Mouse (Mus musculus) 3134 (cell line): Measurements from ENCODE around the gene Shmt1.

ENCODE experiments used
- DNase-seq: peaks from one replicate; pipeline ENCODE4 v3.0.0-alpha.2; 2011; ENCODE audit warnings: low spot score; ENCODE audit not compliant: insufficient read length; ENCODE audit errors: extremely low read depth

Shmt1 gene

GRCm38 (mm10) chr11:60799977-60800376 is 11.5 kb downstream of the Shmt1 start:
- DNase-seq = no peak

GRCm38 (mm10) chr11:60796342-60796741 is 15.2 kb downstream of the Shmt1 start:
- DNase-seq = no peak

- DNase-seq = no peak
These were observed 21.0 kb downstream of the Shmt1 start for GRCm38 (mm10) chr11:60790472-60790871.

GRCm38 (mm10) chr11:60787595-60787994 is 23.9 kb downstream of the Shmt1 start:
- no peak for DNase-seq

DNA sequence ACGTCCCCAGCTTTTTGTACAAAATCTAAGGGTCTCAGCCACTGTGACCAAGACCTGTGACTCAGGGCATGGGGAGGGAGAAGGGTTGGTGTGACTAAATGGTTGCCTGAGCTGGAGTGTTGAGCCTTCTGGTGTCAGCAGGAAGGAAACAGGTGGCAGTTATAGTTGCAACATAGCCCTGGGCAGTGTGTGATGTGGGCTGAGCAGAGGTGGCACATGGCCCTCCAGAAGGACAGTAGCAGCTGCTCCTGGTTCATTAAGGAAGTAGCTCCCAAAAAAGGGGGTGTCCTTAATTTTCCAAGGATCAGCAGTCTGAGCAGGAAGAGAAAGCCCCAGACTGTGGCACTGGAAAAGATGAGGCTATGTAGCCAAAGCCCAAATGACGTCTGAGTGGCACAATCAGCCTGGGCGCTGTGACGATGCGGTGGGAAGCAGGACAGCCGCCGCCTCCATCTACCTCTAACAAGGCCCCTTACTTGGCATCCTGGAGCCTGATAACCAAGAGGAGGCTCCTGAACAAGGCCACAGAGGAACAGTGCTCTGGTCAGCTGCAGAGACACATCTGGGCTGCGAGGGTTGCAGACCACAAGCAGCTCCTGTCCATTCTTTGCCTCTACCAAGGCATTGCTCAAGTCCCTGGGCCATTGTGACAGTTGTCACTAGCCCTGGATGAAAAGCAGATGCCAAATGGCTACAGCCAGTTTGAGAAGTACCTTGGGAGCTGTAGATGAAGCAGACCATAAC is 27.2 kb downstream of the Shmt1 start:
- no peak for DNase-seq

DNA sequence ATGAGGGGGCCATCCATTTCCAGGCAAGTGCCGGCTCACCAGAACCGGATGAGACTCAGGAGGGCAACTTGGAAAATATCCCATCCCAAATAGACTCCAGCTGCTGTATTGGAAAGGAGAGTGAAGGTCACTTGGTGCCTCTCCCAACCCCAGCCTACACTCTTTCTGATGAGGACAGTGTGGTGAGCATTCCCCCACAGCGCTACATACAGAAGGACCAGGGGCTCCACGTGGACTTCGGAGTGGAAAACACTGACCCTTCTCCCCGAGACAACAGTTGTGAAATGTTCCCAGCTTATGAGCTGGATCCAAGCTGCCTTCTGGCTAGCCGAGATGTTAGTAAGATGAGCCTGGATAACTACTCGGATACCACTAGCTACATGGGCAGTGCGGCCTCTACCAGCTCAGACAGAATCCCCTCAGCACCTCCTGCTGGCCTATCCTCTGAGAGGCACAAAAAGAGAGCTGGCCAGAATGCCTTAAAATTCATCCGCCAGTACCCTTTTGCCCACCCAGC is 31.8 kb downstream of the Shmt1 start:
- no peak for DNase-seq

DNA sequence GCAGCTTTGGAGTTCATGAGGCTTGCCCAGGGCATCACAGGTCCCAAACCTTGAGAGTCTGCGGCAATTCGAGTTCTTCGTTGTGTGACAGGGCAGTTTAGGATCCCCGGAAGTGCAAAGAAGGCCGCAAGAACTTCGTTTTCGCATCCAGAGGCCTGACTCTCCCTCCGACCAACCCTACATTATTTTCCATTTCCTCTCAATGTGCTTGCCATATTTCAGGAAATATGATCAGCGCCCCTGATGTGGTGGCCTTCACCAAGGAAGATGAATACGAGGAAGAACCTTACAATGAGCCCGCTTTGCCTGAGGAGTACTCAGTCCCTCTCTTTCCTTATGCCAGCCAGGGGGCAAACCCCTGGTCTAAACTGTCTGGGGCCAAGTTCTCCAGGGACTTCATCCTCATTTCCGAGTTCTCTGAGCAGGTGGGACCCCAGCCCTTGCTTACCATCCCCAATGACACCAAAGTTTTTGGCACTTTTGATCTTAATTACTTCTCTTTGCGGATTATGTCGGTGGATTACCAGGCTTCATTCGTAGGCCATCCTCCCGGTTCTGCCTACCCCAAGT is 33.6 kb downstream of the Shmt1 start:
- no peak for DNase-seq

DNA sequence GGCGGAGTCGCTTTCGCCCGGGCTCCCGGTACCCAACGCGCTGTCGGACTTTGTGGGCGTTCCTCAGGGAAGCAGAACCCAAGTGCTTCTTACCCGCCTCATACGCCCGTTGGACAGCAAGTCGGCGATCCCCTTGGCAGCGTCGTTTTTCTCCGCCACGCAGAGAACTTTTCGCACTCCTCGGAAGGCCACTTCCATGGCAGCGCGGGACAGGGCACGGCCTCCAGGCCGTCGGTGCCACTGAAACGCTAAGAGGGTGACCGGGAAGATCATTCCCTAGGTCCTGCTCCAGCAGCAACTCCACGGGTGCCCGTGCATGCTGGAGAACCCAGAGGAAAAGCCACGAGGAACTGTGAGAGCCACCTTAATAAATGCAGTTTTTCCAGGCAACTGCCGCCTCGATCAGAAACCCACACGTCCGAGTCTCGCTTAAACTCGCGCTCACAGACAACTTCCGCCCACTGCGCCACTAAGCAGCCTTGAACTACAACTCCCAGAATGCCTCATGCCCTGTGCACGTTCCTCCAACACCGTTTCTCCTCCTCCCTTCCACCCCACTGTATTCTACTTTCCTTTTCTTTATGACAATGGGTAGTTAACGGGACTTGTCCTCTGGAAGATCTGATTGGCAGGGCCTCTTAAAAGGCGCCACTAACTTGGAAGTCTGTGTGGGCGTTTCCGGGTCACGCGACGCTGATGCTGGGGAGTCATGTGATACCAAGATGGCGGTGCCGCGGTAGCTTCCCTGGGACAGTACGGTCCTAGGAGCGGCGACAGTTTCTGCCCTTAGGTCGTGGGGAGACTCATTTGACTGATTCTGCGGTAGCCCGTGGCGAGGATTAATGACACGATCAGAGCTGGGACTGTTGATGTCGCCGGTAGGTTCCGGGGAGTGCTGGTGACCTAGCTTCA is 34.4 kb downstream of the Shmt1 start, which contains the start of the genes Top3a and Smcr8:
TSS of gene Top3a (minus strand) at position 537 of the 912 bp plus-strand sequence.
TSS of gene Smcr8 (plus strand) at position 696 of the 912 bp plus-strand sequence.
- DNase-seq = peak; percentile 89

DNA sequence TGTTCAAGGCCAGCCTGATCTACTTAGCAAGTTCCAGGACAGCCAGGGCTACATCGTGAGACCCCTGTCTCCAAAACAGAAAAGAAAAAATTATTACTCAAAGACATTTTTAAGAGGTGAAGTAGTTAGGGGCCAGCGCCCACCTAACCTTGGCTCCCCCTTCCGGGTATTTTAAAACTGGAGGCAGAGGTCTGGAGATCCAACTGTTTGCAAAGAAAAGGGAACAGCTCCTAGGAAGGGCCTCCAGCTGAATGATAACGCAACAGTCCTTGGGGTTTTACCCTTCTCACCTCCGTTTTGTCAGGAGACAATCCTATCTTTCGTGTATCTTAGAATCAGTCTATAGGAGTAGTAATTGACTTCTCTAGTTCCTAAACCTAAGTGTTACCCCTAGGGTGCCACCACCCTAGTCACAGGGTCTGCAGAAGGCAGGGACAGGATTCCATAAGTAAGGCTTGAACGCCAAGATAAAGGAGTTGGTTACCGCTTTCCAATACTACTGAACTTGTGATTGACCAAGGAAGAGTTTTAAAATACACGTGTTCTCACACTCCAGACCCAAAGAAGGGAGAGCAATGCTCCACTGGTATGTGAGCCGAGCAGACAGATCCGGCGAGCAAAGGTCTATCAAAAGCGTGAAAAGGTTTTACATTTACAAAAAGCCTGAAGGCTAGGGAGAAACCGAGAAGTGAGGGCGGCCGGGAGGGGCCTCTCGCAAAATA is 35.2 kb downstream of the Shmt1 start:
- no peak for DNase-seq

DNA sequence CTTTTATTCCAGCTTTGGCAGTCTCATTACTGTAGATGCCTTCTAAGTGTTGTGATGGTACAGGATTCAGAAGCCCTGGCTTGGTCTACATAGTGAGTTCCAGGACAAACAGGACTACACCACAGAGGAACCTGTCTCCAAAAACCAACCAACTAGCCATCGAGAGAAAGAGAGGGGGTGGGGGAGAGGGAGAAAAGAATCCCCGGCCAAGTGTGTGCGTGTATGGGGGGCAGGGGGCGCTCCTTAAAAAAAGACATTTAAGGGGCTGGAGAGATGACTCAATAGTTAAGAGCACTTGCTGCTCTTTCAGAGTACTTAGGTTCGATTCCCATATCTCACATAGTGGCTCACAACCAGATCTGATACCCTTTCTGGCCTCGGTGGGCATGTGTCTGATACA is 35.9 kb downstream of the Shmt1 start:
- DNase-seq = no peak

GRCm38 (mm10) chr11:60774841-60775240 is 36.7 kb downstream of the Shmt1 start:
- no peak for DNase-seq

GRCm38 (mm10) chr11:60774158-60774689 is 37.3 kb downstream of the Shmt1 start:
- DNase-seq = no peak

DNA sequence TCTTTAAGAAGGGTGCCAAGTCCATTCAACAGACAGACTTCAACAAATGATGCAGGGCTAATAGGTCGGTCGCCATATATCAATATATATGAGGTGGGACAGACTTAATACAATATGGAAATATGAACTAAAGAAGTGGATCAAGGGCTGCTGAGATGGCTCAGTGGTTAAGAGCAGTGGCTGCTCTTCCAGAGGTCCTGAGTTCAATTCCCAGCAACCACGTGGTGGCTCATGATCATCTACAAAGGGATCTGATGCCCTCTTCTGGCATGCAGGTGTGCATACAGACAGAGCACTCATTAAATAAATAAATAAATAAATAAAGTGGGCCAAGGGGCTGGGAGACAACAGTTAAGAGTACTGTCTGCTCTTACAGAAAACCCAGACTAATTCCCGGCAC is 39.4 kb downstream of the Shmt1 start:
- DNase-seq = no peak

DNA sequence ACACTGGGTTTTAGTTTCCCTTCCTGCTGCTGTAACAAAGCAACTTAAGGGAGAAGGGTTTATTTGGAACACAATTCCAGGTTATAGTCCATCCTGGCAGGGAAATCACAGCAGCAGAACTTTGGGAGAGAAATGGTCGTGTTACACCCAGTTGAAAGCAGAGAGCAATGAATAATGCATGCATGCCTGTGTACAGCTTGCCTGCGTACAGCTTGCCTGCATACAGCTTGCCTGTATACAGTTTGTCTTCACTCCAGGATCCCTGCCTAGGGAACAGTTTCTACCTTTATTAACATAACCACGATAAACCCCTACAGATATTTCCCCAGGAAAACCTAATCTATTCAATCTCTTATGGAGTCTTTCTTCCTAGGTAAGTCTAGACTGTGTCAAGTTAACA is 40.7 kb downstream of the Shmt1 start:
- no peak for DNase-seq

DNA sequence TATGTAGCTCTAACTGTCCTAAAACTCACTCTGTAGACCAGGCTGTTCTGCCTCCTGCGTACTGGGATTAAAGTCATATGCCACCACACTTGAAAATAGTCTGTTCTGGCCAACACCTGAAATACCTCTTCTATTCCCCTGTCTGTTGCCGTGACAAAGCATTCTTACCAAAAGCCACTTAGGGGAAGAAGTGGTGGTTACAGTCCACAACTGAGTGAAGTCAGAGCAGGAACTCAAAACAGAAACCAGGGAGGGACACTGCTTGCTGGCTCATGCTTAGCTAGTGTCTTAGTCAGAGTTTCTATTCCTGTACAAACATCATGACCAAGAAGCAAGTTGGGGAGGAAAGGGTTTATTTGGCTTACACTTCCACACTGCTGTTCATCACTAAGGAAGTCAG is 42.2 kb downstream of the Shmt1 start:
- no peak for DNase-seq

DNA sequence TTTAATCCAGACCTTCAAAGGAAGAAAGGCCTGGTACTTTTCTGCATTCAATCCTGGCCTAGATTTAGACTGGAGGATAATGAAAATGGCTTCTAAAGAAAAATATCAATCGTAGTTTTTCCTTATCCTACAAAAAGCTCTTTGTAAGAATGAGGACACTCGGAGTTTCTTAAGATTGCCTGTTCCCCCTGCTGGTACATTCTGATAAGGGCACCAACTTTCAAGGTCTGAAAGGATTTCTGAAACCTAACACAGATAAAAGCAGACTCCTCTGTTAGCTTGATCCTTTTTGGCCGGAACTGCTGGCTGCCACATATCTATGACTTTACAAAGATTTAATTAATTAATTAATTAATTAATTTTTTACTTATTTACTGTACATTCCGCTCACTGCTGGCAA is 44.5 kb downstream of the Shmt1 start:
- DNase-seq = no peak

DNA sequence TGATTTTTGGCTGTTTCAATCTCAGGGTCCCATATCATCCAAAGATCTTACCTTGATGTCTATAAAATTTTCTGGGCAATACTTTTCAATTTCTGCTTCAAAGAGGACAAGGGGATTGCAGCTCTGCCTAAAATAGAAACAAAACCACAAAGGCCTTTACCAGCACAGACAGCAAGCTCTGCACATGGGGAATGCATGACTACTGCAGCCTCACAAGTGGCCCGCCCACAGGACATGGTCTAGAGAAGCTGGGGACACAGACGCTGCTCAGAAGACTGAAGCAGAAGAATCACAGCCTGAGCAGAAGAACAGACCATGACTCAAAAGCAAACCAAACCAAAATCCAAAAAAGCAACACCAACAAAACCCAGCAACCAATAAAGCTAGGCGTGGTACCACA is 49.8 kb downstream of the Shmt1 start:
- no peak for DNase-seq

DNA sequence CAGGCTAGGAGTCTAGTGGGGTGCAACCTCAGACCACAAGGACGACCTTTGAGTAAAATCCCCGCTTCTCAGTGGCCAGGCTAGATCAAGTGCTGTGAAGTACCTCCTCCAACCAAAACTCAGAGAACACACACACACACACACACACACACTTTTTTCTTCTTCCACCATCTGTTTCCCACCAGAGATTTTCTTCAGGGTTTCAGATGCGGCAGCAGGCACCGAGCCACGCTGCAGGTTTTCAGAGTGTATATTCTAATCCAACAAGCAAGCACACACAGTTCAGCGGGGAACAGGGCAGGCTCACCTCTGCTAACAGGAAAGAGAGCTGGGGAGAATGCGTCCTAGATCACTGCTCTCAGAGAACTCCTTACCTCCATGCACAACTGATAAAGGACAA is 55.9 kb downstream of the Shmt1 start:
- DNase-seq = no peak

GRCm38 (mm10) chr11:60740321-60740720 is 71.2 kb downstream of the Shmt1 start:
- DNase-seq = no peak
